Mouse (Mus musculus) ovary, postnatal 14 days (tissue): ENCODE measurements at regions not wholly inside any gene's neighbourhood (a gene's known extent, or its start where the extent isn't known, plus 50 kb on each side); places are given as distances from the start of the nearest gene placed in this dataset.

Experiments used
- DNase-seq: peaks from one replicate; pipeline ENCODE4 v3.0.0; 2022; ENCODE audit warnings: low spot score

GRCm38 (mm10) chr1:35717659-35718058 is 350.5 kb upstream of the Hs6st1 start:
- no peak for DNase-seq

- DNase-seq = no peak
These were observed 348.1 kb upstream of the Hs6st1 start for GRCm38 (mm10) chr1:35720063-35720462.

- DNase-seq = no peak
These were observed 343.8 kb upstream of the Hs6st1 start for GRCm38 (mm10) chr1:35724366-35724900.

GRCm38 (mm10) chr1:35726596-35726995 is 341.6 kb upstream of the Hs6st1 start:
- DNase-seq = peak; percentile 17

DNA sequence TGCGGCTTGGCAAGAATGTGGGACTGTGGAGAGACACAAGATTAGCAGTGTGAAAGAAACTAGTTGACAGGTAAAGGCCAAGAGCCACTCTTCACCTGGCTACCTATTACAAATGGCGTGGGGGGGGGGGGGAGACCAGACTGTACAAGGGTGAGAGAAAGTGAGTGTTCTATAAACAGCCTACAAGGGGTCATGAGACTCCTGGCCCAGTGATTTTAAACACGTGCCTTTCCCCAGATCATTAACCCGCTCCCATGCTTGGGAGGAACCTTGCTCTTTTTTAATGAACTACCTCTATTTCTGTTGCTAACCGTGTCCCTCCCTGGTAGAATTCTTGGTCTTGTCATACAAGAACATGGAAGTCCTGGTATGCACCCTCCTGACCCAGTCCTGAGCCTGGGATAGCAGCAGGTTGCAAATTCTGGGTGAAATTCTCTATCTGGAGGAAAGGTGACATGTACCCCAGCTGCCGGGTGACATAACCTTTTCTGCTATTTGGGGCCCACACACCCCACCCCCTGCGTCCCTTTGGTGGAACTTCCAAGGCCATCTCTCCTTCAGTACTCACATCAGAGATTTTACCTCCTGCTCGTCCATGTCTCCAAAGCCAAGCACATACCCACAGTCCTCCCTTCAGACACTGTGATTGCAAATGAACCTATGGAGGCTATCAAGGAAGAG is 340.8 kb upstream of the Hs6st1 start:
- no peak for DNase-seq

DNA sequence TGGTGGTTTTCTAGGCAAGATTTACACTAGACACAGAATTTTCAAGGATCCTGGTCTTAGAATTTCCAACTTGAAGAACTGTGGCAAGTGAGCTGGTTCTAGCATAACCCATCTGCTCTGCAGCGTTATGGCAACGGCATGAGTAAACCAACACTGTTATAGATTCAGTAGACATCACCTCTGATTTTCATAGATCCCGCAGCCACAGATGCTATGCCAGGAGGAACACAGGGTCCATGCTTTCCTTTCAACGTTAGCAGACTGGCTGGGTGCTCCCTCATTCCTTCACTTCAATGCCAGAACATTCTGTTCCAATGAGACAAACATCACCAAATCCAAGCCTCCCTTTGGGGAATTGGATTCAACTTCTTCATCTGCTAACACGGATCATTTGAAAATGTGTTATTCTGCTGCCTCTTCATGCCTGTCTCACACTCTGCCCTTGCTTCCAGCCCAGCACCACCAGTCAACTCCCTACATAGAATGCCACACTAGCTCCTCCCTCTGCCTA is 338.4 kb upstream of the Hs6st1 start:
- DNase-seq = no peak

DNA sequence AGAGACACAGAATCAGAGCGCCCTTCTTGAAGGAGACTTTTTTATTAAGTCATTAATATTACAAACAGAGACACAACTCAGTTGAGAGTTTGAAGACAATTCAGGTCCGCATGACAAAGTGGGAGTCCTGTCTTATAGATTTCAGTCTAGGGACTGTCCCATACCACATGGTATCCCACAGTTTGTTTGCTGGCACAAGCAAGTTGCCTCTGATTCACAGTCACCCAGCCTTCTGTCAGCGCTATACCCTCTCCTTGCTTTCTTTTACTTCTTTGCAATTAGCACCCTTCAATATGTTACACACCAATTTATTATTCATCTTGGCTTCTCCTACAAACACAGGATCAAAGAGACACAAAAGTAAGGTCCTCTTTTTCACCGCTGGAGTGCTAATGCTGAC is 337.9 kb upstream of the Hs6st1 start:
- DNase-seq = no peak

DNA sequence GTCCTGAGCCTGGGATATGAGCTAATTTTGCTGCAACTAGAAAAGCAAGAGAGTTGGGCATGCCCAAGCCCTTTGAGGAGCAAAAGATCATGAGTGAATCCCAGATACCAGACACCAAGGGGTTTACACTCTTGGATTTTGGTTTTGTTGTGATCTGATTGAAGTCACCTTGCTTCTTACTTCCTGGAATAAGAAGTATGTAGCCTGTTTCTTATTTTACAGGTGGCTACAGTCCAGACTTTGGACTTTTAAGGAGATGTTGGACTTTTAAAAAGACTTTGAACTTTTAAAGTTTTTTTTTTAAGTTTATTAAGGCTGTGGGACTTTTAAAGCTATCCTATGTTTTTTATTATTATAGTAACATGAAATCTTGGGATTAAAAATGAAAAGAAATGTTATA is 332.0 kb upstream of the Hs6st1 start:
- DNase-seq = no peak

- no peak for DNase-seq
These were observed 318.6 kb upstream of the Hs6st1 start for GRCm38 (mm10) chr1:35749603-35750002.

DNA sequence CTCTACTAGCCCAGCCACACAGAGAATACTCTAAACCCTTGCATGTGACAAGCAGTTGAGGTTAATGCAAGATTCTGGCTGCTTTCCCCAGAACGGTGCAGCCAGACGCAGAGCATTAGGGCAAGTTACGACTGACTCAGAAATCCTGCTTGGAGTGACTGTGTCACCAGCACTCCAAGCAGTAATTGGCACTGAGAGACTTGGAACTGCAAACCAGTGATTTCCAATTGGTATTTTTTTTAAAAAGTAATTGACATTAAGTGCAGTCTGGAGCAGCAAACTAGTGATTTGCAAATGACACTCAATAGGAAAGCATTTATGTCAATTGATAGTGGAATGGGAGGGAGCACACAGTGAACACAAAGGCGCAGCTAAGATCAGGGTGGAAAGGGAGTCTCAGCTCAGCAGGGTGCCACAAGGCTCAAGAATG is 318.1 kb upstream of the Hs6st1 start:
- no peak for DNase-seq

GRCm38 (mm10) chr1:35752636-35753035 is 315.6 kb upstream of the Hs6st1 start:
- DNase-seq = no peak

GRCm38 (mm10) chr1:35754170-35754569 is 314.0 kb upstream of the Hs6st1 start:
- no peak for DNase-seq

- DNase-seq = no peak
These were observed 309.2 kb upstream of the Hs6st1 start for GRCm38 (mm10) chr1:35759010-35759409.

DNA sequence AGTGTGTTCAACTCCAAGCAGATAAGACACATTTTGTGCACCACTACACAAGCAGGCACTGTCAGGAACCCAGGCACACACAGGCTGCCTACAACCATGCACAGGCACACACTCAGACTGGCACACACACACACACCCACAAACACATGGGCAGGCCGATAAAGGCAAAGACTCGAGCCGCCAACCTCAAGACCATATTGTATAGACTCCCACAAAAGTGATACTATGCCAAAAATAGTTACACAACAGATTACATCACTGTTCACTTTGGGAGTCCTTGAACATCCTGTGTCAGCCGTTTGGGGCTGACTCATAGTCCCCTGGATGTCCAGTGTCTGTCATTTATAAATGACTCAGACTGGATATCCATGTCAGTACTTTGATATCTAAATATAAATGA is 308.6 kb upstream of the Hs6st1 start:
- no peak for DNase-seq

DNA sequence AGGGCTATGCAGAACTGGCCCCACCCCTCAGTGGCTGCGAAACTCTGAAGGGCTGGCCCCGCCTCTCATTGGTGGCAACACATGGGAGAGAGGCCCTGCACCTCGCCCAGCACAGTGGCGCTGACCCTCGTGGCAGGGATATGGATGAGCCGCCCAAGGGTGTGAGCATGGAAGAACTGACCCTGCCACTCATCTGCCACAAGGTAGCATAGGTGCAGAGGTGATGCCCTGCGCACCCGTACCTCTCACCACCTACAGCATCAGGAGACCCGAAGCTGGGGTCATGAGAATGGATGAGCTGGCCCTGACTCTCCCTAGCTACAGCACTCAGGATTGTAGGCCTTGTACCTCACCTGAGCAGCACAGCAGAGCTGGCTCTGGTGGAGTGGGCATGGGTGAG is 305.1 kb upstream of the Hs6st1 start:
- no peak for DNase-seq

DNA sequence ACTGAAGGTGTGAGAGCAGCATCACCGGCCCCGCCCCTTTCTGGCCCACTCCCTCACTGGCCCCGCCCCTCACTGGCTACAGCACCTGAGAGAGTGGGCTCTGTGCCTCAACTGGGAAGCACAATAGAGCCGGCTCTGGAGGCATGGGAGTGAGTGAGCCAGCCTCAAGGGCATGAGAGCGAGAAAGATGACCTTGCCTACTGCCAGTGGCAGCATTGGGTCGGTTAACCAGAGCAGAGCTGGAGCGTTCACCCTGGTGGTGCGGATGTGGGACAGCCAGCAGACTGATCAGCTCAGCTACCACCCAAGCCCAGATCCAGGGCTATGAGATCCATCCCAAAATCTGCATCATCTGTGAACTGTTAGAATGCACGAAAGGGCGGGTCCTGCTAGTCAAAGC is 304.7 kb upstream of the Hs6st1 start:
- no peak for DNase-seq

GRCm38 (mm10) chr1:35764068-35764467 is 304.1 kb upstream of the Hs6st1 start:
- DNase-seq = no peak

DNA sequence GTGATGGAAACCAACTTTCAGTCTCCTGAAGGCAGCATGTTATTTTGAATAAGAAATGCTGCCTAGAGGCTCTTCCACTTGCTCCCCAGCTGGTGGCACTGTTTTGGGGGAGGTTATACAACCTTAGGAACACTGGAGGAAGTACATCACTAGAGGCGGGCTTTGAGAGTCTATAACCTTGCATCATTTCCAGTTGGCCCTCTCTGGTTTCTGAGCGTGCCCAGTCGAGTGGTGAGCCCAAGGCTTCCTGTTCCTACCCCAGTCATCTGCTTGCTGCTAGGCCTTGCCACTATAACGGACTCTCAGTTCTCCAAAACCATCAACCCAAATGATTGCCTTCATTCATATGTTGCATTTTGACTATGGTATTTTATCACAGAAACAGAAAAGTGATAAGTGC is 302.5 kb upstream of the Hs6st1 start:
- DNase-seq = no peak

GRCm38 (mm10) chr1:35766271-35766670 is 301.9 kb upstream of the Hs6st1 start:
- no peak for DNase-seq

GRCm38 (mm10) chr1:35772567-35772966 is 295.6 kb upstream of the Hs6st1 start:
- no peak for DNase-seq

DNA sequence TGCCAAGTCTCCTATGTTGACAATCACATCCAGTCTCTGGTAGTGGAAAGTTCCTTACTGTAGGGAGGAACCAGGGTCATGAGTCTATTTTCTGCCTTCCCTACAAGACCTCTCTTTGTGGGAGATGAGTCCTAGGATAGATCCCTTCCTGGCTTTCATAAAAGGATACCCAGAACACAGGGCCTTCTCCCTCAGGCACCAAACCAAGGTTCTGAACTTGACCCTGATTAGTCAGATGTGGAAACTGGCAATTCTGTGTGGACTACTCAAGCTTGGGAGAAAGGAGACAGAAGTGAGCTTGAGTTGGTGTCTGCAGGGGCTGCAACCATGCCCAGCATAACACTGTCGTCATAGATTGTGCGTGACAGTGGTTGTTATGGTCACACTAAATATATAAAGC is 293.6 kb upstream of the Hs6st1 start:
- no peak for DNase-seq

GRCm38 (mm10) chr1:35782668-35783067 is 285.5 kb upstream of the Hs6st1 start:
- DNase-seq = no peak

DNA sequence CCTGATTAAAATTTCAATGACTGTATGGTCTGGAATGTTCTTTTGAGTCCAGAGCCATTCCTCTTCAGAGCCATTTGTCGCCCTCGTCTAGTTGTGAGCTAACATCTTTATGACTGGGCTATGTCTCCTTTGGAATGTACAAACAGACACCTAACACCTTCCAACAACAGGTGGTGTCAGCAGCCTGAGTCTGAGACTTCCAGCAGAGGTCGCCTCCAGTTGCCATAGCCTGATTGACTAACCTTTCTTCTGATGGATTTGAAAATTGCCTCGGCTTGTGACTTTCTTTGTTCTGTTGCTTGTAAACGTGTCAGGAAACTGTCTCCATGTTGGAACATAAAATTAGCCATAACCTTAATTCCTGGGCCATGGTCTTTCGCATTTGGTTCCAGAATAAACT is 284.8 kb upstream of the Hs6st1 start:
- no peak for DNase-seq

- no peak for DNase-seq
These were observed 282.0 kb upstream of the Hs6st1 start for GRCm38 (mm10) chr1:35786241-35786640.
